Mouse (Mus musculus) ES-Bruce4 (cell line): ENCODE data around the gene Arid1a.

Source experiments
- CTCF ChIP-seq: IDR thresholded peaks from one replicate; pipeline ENCODE4 v1.8.1; 2011; ENCODE audit warnings: low read depth, low read length
- EP300 ChIP-seq: IDR thresholded peaks from 2 replicates; pipeline ENCODE4 v1.6.1; 2011; ENCODE audit warnings: low read depth, low read length; ENCODE audit not compliant: insufficient read depth

DNA sequence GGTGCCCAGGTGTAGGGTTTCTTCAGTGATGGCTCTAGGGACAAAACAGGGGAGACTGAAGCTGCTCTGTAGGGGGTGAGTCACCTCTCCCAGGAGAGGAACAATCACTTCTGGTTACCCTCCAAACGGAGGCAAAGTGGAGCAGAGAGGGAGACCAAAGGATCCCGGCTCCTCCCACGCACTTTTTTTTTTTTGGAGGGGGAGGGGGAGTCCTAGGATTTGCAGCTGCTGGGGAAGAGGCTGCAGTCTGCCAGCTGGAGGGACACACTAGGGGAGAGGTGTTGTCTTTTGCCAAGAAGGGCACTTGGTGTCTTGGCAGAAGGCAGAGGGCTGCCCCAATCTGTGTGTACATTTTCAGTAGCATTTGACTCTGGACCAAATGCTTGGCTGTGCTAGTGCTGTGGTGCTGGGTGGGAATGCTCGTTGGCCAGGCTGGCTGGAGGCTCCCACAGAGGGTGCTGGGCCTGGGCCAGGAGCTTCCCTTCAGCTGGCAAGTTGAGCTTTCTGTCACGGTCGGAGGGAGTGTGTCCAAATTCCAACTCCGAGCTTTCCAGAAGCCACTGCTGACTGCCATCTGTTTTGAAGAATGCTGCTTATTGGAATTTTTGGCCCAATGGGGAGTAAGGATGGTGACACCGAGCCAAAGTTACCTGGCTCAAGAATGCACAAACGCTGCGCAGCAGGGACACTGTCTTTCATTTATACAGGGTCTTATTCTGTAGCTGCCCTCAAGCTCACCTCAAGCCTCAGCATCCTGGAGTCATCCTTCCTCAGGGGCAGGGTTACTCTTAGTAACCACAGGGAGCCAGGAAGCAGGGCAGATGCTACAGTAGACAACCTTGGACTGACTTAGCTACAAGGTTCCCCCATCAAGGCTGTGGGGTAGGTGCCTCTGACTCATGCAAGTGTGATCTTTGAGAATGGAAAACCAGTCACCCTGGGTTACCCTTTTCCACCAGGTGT is 96.1 kb downstream of the Arid1a start:
- no peak for TF ChIP-seq CTCF
- peak; percentile 98 for TF ChIP-seq EP300
